Mouse (Mus musculus) hindbrain, embryonic 11.5 days (tissue): ENCODE data around the gene Tmem209. TPM values are rescaled to one million over a fixed set of nuclear protein-coding genes. Genes with fewer than 3 reads are reported as not detected.

Experiments used
- ATAC-seq: fragments of 200-750 bp; cut with Nextera tagmentation; 2 replicates; pipeline ENCODE4 v1.8.0; 2017; ENCODE audit warnings: mild to moderate bottlenecking, moderate TSS enrichment, moderate library complexity; ENCODE audit not compliant: low FRiP score
- DNase-seq: peaks from one replicate; pipeline ENCODE4 v3.0.0-alpha.2; 2015; ENCODE audit warnings: low spot score
- H3K27ac ChIP-seq: fragments of 300-500 bp; sonication (generic); 2 replicates; pipeline ENCODE4 v1.5.1; 2014; ENCODE audit warnings: mild to moderate bottlenecking, low read depth, low read length
- H3K27me3 ChIP-seq: fragments of 300-500 bp; sonication (generic); 2 replicates; pipeline ENCODE4 v1.6.1; 2014; ENCODE audit warnings: mild to moderate bottlenecking, low read length, moderate library complexity, mixed read lengths; ENCODE audit not compliant: control insufficient read depth, insufficient read depth
- H3K36me3 ChIP-seq: fragments of 300-500 bp; sonication (generic); 2 replicates; pipeline ENCODE4 v1.6.1; 2014; ENCODE audit warnings: mild to moderate bottlenecking, low read length, moderate library complexity, mixed read lengths; ENCODE audit not compliant: control insufficient read depth, insufficient read depth
- H3K4me1 ChIP-seq: fragments of 300-500 bp; sonication (generic); replicated peaks from 2 replicates; pipeline ENCODE4 v1.6.1; 2014; ENCODE audit warnings: low read length, mixed read lengths; ENCODE audit not compliant: control insufficient read depth, insufficient read depth
- H3K4me2 ChIP-seq: fragments of 300-500 bp; sonication (generic); replicated peaks from 2 replicates; pipeline ENCODE4 v1.6.1; 2014; ENCODE audit warnings: mild to moderate bottlenecking, low read depth, low read length
- H3K4me3 ChIP-seq: fragments of 300-500 bp; sonication (generic); 2 replicates; pipeline ENCODE4 v1.5.1; 2014; ENCODE audit warnings: low read depth, low read length
- H3K9ac ChIP-seq: fragments of 300-500 bp; sonication (generic); 2 replicates; pipeline ENCODE4 v1.6.1; 2014; ENCODE audit warnings: low read depth, low read length
- H3K9me3 ChIP-seq: fragments of 300-500 bp; sonication (generic); 2 replicates; pipeline ENCODE4 v1.6.1; 2016; ENCODE audit warnings: low read length; ENCODE audit not compliant: control insufficient read depth
- WGBS: fragments of 180-500 bp; shearing (Covaris S2); extraction: QIAGEN DNeasy Blood & Tissue Kit; methylation state at CpG from one replicate; pipeline ENCODE4 v1.1.7; 2014; 5-methylcytosine and 5-hydroxymethylcytosine counted together
- polyA plus RNA-seq: library from polyadenylated mRNA; unstranded; fragments of >200 nt; fragmentation: Nextera tagmentation; extraction: Ambion mirVana; gene quantifications from 2 replicates; pipeline ENCODE4 v1.2.1, GENCODE M21; 2014

Gene Tmem209
- polyA plus RNA-seq, 1 experiment from 2014 or later, result 47.9 TPM

DNA sequence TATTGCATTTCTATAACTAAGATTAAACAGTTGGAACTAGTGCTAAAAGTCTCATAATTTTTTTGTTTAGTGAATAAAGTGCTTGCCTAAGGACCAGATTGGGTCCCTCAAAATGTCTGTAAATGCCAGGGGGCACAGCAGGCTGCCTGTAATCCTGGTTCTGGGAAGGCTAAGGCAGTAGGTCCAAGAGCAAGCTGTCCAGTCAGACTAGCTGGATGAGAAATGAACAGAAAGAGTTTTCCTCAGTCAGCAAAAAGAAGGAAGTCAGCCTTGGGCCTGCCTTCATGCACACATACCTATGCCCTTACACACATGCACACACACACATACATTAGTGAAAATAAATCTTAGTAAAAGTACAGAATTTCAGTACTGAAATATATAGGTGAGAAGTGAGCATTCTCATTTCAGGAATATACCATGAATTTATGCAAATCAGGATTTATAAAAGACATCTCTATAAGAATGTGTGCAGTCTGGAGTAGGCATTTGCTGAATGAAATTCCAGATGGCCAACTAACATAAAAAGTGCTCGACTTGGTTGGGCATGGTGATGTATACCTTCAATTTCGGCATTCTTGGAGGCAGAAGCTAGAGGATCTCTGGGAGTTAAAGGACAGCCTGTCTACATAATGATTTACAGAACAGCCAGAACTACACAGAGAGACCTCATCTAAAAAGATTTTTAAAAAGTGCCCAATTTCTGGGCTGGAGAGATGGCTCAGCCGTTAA, 77.0 kb downstream of the Tmem209 start:
- ATAC-seq, result no peak

More for the DNA sequence above, 77.0 kb downstream of the Tmem209 start:
- WGBS, result 80% methylated on average over 3 of the region's 3 CpGs
- no peak overlapping the region for H3K4me3 ChIP-seq
- H3K36me3 ChIP-seq, result no peaks in the 10 kb centered on the region
- no peak overlapping the region for H3K27ac ChIP-seq
- no peaks in the 10 kb centered on the region for H3K9me3 ChIP-seq
- no peaks in the 10 kb centered on the region for H3K27me3 ChIP-seq
- no peak overlapping the region for H3K9ac ChIP-seq
- no peak overlapping the region for H3K4me2 ChIP-seq
- no peaks in the 10 kb centered on the region for H3K4me1 ChIP-seq
- DNase-seq, result no peak

Other genes with a start within 250 kb of the Tmem209 start
- 54.9 and 56.1 TPM in 2 replicates for gene Ube2h, start 205.2 kb downstream of the Tmem209 start, polyA plus RNA-seq
- gene Zc3hc1, start 118.8 kb downstream of the Tmem209 start, polyA plus RNA-seq, result 69.3 and 79.1 TPM in 2 replicates
- gene Klhdc10, start 107.9 kb downstream of the Tmem209 start, polyA plus RNA-seq, result 27.4 and 28.2 TPM in 2 replicates
- 0.36 and 0.37 TPM in 2 replicates for gene Ssmem1, start 66 bp upstream of the Tmem209 start, polyA plus RNA-seq
- 6.8 and 9.4 TPM in 2 replicates for gene Cpa2, start 31.8 kb upstream of the Tmem209 start, polyA plus RNA-seq
- 3.5 and 3.9 TPM in 2 replicates for gene Cpa4, start 58.6 kb upstream of the Tmem209 start, polyA plus RNA-seq
- gene Cpa5, start 101.2 kb upstream of the Tmem209 start, polyA plus RNA-seq, result 0.15 TPM in 1 of 2 replicates, not detected in the other
- gene Cpa1, start 129.4 kb upstream of the Tmem209 start, polyA plus RNA-seq, result 0.11 and 0.28 TPM in 2 replicates
- 19.7 and 26.8 TPM in 2 replicates for gene Cep41, start 184.0 kb upstream of the Tmem209 start, polyA plus RNA-seq
- gene Mest, start 213.8 kb upstream of the Tmem209 start, polyA plus RNA-seq, result 1,131 and 1,227 TPM in 2 replicates